Comparison of ENCODE assay signal across 9 mouse cellular contexts in the genomic region with DNA sequence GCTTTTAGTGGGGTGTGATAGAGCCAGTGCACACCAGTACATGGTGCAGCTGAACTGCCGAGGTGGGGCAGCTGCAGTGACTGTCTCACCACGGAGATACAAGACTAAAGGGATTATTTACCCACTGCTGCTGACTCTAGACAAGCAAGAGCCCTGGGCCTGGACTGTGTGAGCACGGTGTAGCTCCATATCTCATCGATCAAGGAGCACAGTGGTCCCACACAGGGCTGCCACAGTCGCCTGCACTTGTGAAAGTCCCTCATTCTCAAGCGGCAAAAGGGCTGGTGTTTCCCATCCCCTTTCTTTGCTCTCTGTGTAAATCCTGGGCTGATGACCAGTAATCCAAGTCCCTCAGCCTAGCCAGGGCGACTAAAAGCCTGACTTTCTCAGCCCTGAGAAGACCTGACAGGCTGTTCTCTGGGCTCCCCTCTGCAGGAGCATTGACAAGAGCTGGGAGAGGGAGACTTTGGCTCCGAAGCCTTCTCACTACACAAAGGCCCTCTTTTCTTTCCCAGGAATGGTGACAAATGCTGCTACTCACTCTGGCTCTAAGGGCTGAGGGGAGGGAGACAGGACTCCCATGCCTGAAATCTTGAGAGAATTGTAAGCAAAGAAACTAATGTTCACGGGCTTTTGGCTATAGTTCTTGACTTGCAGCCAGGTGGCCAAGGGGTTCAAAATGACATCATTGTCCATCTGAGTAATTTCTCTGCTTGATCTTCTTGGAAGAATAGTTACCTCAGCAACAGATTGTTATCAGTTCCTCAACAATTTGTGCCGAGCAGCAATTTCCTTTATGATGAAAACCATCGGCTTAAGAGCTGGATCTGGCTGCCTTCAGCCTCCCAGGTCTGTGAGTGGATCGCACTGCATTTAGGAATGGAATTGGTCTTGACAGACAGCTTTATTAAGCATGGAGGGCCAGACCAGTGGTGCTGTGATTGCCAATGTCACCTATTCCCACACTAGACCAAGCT.
A peak's percentile ranks its signal among the peaks of the same experiment; 100 is the strongest.
DNase-seq lines count a peak whose midpoint lies in the region; ATAC-seq lines count a peak whose summit lies in the region.
"Had no signal": no experiment of that assay in that cellular context is flagged by ENCODE, and none has a peak within 500 bp of the region (broad histone marks: within the 10 kb centered on the region; RNA-seq: fewer than 3 reads in every experiment).

No protein-coding gene starts in this region.

- WGBS in kidney, embryonic 16.5 days, result 49% methylated on average over 12 of the region's 12 CpGs
- 59% methylated on average over 12 of the region's 12 CpGs for WGBS in embryonic facial prominence, embryonic 11.5 days
- 56% methylated on average over 12 of the region's 12 CpGs for WGBS in heart, embryonic 13.5 days

- H3K9ac ChIP-seq in kidney, embryonic 16.5 days (replicated peaks; ENCODE audit: low read length), result no peak overlapping the region
- H3K9ac ChIP-seq in embryonic facial prominence, embryonic 11.5 days (replicated peaks; ENCODE audit: low read length), result no peak overlapping the region
- H3K9ac ChIP-seq in heart, embryonic 13.5 days, result no peak overlapping the region

- ATAC-seq in kidney, embryonic 16.5 days (ENCODE audit: low FRiP score, low TSS enrichment), result peak; percentile 23; the same call in 1 of the 2 replicates
- no peak for ATAC-seq in embryonic facial prominence, embryonic 11.5 days (replicated peaks; ENCODE audit: insufficient number of reproducible peaks, low FRiP score, low TSS enrichment, low read depth)
- no peak for ATAC-seq in heart, embryonic 13.5 days (ENCODE audit: extremely low read depth, insufficient number of reproducible peaks, low FRiP score, low TSS enrichment)

- no peaks in the 10 kb centered on the region for H3K4me1 ChIP-seq in kidney, embryonic 16.5 days (ENCODE audit: insufficient read depth, low read length)
- H3K4me1 ChIP-seq in embryonic facial prominence, embryonic 11.5 days (ENCODE audit: control insufficient read depth, insufficient read depth, low read length), result no peaks in the 10 kb centered on the region
- 0 out of 2 replicates have a peak, but pooled peaks cover 5% of the 10 kb centered on the region for H3K4me1 ChIP-seq in heart, embryonic 13.5 days

- H3K4me3 ChIP-seq in kidney, embryonic 16.5 days (ENCODE audit: low read length), result no peak overlapping the region
- no peak overlapping the region for H3K4me3 ChIP-seq in embryonic facial prominence, embryonic 11.5 days (ENCODE audit: low read depth, low read length)
- H3K4me3 ChIP-seq in heart, embryonic 13.5 days, result no peak overlapping the region

- no peak for DNase-seq in kidney, postnatal 14 days
- DNase-seq in embryonic facial prominence, embryonic 11.5 days (ENCODE audit: low spot score), result peak; percentile 40
- peak; percentile 28 for DNase-seq in lung, postnatal 25 days (ENCODE audit: low spot score)
- DNase-seq in spleen, postnatal 4 days (ENCODE audit: low spot score in 2 of 2), result no peak
- DNase-seq in spleen, adult 18-20 months, result no peak
- DNase-seq in urinary bladder, adult 18-20 months (ENCODE audit: low spot score in 2 of 2), result no peak
- DNase-seq: cerebellum, adult 11-12 months had no signal

- no peaks in the 10 kb centered on the region for H3K27me3 ChIP-seq in kidney, embryonic 16.5 days (ENCODE audit: insufficient read depth, low read length)
- H3K27me3 ChIP-seq in embryonic facial prominence, embryonic 11.5 days (ENCODE audit: control insufficient read depth, insufficient read depth, low read length), result no peaks in the 10 kb centered on the region
- no peaks in the 10 kb centered on the region for H3K27me3 ChIP-seq in heart, embryonic 13.5 days (replicated peaks)

- no peaks in the 10 kb centered on the region for H3K36me3 ChIP-seq in kidney, embryonic 16.5 days (ENCODE audit: insufficient read depth, low read length)
- no peaks in the 10 kb centered on the region for H3K36me3 ChIP-seq in embryonic facial prominence, embryonic 11.5 days (replicated peaks; ENCODE audit: control insufficient read depth, insufficient read depth, low read depth, low read length)
- H3K36me3 ChIP-seq in heart, embryonic 13.5 days, result no peaks in the 10 kb centered on the region

- no peak overlapping the region for H3K4me2 ChIP-seq in kidney, embryonic 16.5 days (replicated peaks; ENCODE audit: low read depth, low read length)
- H3K4me2 ChIP-seq in embryonic facial prominence, embryonic 11.5 days (ENCODE audit: low read depth, low read length), result no peak overlapping the region
- H3K4me2 ChIP-seq in heart, embryonic 13.5 days, result no peak overlapping the region

- H3K9me3 ChIP-seq in kidney, embryonic 16.5 days (ENCODE audit: low read length), result no peaks in the 10 kb centered on the region
- H3K9me3 ChIP-seq in embryonic facial prominence, embryonic 11.5 days (replicated peaks; ENCODE audit: control insufficient read depth, low read length), result no peaks in the 10 kb centered on the region
- no peaks in the 10 kb centered on the region for H3K9me3 ChIP-seq in heart, embryonic 13.5 days

- H3K27ac ChIP-seq in kidney, embryonic 16.5 days (ENCODE audit: low read length), result no peak overlapping the region
- no peak overlapping the region for H3K27ac ChIP-seq in embryonic facial prominence, embryonic 11.5 days (replicated peaks; ENCODE audit: low read depth, low read length)
- 0 out of 2 replicates have a peak overlapping the region, but pooled peaks have one; percentile 2 for H3K27ac ChIP-seq in heart, embryonic 13.5 days (replicated peaks)

Comparison
In these comparisons a context has a peak if more than half of its experiments do, and no peak if none do; other contexts are left out.
1. DNase-seq: peak in embryonic facial prominence, embryonic 11.5 days (single experiment) and lung, postnatal 25 days (single experiment); none in kidney, postnatal 14 days (single experiment), spleen, postnatal 4 days (0 of 2), spleen, adult 18-20 months (0 of 2) and urinary bladder, adult 18-20 months (0 of 2).